Mouse (Mus musculus) right cerebral cortex, postnatal 4 days (tissue): ENCODE measurements around the gene Mecr.
"Not testable (repeated sequence)": the region's sequence is repeated elsewhere in the genome, so short reads cannot be mapped to it uniquely, and the experiment has no call there.

Experiments
- DNase-seq: peaks from one replicate; pipeline ENCODE4 v3.0.0-alpha.2; 2022

Mecr gene

DNA sequence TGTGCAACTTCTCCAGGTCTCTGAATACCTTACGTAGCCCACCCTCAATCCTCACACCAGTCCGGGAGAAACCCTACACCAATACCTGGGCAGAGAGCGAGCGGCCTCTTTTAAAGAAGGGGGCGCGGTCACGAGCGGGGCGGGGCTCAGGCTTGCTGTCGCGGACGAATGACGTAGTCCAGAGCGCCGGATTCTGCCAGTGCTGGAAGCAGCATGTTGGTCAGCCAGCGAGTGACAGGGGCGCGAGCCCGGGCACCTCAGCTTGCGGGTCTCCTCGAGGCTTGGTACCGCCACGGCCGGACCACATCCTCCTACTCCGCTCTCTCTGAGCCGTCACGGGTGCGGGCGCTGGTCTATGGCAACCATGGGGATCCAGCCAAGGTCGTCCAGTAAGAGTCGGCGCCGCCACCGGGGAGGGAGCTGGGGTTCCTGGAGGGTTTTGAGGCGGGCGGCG lies at the start of gene Mecr:
Mecr (plus strand) TSS at position 181 of the 454 bp plus-strand sequence.
- peak; percentile 96 for DNase-seq

DNA sequence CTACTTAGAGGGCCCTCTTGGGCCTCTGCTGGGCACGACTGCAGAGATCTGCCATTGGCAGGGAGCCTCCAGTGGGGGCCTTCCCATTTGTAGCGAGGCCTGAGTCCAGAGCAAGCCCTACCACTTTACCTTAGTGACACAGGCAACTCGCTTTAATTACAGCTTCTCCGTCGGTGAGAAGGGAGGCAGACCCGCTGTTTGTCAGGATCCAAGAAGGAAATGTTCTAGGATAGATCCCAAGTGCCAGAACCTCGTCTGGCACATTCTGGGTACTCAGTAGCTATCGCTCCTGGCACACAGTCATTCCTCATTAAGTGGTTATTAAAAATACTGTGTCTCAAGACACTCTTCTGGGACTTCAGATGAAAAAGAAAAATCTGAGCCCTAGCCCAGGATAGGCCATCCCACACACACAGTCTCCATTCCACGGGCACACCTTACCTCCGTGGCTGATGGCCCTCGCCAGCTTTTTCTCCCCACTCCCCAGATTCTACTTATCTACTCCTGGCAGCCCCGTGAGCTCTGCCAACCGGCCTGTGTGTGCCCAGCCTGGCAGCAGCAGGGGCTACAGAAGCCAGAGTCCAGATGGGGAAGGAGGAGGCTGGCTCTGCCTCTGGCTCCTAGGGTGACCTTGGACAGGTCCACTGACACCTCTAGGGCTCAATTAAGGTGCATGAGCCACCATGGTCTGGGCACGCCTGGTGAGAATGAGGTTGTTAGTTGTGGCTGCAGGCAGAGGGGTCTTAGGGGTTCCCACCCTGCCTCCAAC lies 46.8 kb upstream of the Mecr start:
- no peak for DNase-seq

DNA sequence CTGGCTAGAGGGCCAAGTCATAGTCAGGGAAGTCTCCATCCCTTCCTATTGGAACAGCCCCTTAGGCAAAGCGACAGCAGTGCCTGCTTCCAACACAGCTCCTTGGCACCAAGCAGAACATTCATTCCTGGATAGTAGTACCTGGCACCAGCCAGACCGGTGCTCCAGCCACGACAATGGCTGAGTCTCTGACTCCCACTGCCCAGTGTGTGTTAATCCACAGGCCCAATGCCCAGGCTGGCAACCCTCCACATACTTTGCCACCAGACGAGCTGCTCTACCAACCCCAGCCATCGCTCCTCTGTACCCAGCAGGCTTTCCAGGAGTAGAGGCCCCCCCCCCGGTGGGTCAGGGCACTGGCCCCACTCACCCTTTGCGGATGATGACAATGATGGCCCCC lies 45.8 kb upstream of the Mecr start:
- DNase-seq = peak; percentile 52

DNA sequence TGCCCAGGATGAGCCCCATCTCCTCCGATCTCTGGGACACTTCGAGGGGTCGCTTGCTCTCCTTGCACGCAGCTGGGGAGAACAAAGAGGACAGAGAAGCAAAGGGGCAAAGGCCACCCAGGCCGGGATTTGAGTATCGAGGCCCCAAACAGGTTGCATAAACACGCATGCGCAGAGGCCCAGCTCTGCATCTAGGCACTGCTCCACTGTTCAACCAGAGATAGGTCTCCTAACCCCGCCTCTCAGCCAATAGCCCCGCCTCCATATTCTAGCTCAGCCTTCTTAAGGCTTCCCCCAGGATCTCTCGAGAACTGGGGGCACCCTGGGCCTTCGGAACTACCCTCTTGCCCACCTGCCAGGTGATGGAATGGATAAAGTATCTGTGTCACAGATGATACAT lies 45.4 kb upstream of the Mecr start:
- DNase-seq = no peak

DNA sequence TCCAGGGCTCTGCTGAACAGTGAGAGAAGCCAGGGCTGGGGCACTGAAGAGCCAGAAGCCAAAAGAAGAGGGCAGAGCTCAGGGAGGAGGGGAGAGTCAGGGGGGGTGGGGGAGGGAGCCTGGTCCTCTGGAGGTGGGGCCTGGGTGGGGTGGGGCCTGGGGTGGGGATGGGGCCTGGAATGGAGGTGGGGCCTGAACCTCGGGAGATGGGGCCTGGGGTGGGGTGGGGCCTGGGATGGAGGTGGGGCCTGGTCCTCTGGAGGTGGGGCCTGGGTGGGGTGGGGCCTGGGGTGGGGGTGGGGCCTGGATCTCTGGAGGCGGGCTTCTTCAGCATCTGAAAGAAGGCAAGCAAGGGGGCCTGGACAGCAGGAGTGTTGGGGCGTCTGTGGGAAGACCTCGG lies 44.3 kb upstream of the Mecr start:
- no peak for DNase-seq

DNA sequence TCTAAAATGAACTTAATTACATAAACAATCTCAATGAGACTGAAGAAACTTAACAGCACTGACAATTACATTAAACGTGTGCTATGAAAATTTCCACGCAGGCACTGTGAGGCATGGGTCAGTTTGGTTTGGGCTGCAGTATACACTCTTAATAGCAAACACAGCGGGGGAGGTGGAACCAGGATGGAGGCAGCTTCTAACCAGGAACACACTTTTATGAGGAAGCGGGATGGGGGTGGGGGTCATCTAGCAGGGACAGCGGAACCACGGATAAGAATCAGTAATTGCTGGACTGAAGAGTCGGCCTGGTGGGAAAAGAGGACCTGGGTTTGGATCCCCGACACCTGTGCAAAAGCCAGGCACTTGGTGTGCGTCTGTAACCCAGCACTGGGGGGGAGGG lies 39.4 kb upstream of the Mecr start:
- DNase-seq = no peak

DNA sequence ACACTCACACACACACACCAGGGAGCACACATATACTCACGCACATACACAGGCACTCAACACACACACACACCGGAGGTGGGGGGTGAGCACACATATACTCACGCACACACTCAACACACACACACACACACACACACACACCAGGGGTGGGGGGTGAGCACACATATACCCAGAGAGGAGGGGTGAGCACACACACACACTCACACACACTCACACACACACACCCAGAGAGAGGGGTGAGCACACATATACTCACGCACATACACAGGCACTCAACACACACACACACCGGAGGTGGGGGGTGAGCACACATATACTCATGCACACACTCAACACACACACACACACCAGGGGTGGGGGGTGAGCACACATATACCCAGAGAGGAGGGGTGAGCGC lies 38.5 kb upstream of the Mecr start:
- DNase-seq = not testable (repeated sequence)

DNA sequence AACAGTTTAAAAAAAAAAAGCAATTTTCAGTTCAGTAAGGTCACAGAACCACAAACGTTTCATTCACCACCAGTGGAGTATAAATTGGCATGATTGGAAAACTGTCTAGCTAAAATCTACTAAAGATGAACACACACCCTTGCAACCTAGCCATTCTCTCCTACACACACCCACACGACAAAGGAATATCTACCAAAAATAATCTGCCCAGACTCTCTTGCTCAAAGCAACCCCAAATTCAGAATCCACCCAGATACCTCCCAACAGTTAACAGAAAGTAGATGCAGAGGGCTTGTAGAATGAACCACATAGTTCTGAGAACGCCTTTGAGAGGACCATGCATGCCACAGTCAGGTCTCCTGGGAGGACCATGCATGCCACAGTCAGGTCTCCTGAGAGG lies 38.0 kb upstream of the Mecr start:
- DNase-seq = no peak

DNA sequence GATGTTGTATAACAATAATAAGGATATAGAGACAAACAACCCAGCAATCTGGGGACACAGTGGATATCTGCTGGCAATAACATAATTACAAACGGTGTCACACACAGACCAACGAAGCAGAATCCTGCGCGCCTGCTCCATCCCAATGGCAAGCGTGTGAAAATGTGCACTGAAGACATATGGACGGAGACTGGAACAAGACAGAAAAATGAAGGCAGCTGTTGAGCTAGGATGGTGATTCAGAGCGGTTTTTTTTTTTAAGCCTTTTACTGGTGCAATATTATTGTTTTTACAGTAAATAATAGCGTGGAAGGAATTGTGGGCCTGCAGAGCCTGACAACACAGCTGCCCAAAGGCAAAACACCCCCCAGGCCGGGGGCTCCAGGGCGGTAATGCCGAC lies 30.8 kb upstream of the Mecr start:
- DNase-seq = no peak

DNA sequence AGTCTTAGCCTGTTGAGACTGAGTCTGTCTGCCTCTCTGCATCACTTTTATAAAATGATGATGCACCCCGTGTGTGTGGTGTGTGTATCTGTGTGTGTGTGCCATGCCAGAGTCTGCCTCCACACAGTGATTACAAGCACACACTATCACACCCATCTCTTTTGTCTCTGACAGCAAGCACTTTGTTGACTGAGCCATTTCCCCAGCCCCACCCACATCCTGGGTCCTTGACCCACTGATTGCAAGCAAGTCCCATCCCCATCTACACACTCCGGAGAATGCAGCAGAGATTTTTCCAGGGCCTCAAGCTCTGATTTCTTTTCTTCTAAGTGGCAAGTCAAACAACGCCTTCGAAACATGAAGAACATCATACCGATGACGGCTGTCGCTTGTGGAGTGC lies 29.5 kb upstream of the Mecr start:
- DNase-seq = no peak

DNA sequence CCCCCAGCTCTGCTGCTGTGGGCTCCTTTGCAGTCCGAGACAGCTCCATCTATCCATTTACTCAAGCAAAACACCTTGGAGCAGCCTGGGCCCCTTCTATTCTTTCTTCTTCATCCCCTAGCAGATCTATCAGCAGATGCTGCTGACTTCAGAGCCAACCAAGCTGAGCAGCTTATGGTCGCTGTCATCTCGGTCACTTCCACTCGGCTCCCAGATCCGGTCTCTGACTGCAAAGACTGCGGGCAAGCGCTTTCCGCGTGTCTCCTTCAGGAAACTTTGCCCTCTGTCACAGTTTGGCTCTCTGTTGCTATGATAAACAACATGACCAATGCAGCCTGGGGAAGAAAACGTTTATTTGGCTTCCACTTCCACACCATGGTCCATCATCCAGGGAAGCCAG lies 28.4 kb upstream of the Mecr start:
- DNase-seq = no peak

DNA sequence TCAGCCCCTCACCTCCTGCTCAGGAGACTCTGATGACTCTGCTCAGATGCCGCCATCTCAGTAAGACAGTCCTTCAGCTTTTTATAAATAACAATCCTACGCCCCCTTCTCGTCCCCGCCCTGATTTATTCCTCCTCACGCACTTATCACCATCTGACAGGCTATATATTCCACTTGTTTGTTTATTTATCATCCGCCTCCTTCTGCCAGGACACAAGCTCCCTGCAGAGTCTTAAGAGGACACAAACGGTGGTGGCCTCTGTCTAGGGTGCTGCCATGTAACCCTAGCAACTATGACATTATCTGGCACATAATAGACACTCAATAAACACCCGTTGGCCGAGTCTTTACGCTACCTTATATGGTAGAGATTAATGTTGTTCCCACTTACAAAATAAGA lies 27.5 kb upstream of the Mecr start:
- no peak for DNase-seq

DNA sequence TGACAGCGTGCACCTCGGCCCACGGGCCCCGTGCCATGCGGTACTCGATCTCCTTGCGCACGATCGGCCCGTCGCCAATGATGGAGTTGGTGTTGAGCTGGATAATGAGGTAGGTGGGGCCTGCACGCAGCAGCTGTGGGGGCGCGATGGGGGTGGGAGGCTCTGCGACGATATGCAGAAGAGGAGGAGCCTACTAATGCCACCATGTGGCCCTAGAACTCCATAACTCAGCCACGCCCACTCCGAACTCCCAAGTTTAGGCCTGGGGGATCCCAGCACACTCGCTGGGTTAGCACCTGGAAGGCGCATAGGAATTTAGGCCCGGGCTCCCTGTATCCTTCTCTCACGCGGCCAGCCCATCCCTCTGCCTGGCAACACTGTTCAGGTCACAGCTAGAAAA lies 24.3 kb upstream of the Mecr start:
- no peak for DNase-seq

DNA sequence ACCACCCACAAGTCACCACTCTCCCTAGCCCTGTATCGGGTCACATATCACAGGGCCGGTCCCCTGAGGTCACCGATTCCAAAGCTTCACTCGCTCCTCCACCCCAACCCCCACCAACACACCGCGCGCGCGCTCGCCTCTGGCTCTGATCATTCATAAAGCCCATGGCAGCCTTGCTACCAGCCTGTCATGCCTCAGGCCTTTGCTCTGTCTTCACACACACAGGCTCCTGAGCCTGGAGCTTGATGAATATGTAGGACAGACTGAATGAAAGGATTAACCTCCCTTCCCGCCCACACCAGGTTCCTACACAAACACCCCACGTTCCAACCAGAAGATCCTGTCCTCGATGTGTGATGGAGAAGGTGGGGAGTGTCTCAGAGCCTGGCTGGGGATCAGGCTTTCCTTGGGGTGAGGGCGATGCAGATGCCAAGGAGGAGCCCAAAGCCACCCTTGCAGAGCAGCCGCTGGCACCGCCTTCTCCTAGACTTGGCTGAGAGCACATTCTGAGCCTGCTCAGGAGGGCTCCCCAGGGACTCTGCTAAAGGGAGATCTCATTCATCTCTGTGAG lies 22.0 kb upstream of the Mecr start:
- no peak for DNase-seq

DNA sequence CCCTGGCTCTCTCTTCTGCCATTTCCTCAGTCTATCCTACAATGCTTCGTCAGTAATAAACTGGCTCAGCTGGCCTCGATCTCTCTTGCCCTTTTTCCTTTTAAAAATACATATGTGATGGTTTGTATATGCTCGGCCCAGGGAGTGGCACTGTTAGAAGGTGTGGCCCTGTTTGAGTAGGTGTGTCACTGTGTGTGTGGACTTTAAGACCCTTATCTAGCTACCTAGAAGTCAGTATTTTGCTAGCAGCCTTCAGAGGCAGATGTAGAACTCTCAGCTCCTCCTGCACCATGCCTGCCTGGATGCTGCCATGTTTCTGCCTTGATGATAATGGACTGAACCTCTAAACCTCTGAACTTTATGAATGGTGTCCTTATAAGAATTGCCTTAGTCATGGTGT lies 20.7 kb upstream of the Mecr start:
- no peak for DNase-seq

DNA sequence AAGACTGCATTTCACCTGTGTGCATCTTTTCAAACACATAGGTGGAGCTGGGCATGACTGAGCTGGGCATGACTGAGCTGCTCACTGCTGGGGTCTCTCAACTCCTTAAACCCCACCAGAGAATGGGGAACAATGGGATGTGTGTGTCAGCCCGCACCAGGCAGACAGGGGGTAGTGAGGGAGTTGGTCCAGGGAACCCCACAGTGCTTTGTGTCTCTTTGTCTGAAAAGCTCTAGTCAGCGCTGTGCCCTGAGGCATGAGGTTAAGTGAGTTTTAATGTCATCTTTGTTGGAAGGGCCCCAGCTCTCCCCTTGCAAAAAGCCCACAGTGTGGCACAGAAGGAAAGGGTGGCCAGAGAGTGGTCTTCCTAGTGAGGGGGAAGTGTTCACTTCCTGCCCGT lies 18.3 kb upstream of the Mecr start:
- DNase-seq = no peak

DNA sequence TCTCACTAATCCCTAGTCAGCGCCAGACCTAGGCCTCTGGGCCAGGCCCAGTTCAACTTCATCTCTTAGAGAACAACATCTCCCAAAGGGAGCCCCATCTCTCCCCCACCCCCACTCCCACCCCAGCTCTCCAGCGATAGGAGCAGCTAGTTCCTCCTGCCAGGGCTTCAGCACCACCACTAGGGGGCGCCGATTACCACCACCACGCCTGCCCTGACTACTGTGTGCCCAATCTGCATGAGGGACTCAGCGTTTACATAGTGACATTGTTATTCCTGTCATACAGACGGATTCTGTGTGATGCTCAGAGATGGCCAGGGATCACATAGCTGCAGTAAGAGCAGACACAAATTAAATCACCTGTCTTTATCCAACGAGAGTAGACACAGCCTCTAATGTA lies 17.4 kb upstream of the Mecr start:
- no peak for DNase-seq

DNA sequence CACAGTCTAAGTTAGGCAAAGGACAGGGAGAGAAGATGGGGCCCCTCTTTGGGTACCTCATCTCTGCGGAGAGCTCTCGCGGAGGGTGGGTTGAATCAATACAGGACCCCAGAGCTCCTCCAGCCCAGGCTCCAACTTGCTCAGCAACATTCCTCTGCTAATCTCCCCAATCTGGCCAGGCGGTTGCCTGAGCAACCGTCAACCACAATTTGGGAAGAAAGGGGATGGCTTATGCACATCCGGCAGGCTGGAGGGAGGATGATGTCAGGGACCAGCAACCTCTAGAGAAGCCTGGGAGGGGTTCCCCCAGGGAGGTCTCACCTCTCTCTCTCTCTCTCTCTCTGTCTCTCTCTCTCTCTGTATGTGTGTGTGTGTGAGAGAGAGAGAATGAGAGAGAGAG lies 16.4 kb upstream of the Mecr start:
- DNase-seq = no peak

DNA sequence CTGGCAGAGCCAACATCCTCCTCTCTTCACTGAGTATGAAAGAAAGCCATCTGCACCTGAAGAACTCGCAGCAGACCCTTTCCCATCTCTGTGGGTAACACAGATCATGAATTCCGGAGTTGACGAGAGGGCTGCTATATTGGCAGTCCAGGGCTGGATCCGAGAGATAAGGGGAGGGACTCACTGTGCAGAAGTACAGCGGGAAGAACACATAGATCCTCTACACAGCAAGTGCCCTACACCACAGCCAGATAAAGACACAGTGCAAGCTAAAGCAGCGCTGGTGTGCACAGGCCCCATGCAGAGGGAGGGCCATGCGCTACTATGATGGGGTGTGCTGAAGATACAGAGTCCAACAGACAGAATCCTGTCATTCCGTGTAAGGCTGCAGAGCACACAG lies 14.1 kb upstream of the Mecr start:
- no peak for DNase-seq

DNA sequence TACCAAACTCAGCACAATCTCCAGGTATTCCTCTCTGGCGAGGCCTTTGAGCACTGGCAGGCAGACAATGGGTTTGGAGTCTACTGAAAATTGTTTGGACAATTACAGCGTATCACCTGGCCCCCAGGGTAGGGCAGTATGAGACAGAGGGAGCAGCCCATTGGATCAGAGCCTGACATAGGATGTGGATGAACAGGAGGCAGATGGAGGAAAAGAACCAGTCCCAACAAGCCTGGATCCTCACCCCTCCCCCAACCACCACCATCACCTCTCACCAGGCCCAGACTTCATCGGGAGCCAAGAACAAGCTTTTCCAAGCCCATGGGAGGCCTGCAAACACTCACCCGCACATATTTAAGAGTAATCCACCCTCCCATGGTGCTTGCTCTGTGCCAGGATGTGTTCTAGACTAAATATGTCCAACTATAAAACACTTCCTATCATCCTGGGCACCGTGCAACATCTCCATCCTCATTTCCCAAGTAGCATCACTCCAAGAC lies 11.7 kb upstream of the Mecr start:
- no peak for DNase-seq

DNA sequence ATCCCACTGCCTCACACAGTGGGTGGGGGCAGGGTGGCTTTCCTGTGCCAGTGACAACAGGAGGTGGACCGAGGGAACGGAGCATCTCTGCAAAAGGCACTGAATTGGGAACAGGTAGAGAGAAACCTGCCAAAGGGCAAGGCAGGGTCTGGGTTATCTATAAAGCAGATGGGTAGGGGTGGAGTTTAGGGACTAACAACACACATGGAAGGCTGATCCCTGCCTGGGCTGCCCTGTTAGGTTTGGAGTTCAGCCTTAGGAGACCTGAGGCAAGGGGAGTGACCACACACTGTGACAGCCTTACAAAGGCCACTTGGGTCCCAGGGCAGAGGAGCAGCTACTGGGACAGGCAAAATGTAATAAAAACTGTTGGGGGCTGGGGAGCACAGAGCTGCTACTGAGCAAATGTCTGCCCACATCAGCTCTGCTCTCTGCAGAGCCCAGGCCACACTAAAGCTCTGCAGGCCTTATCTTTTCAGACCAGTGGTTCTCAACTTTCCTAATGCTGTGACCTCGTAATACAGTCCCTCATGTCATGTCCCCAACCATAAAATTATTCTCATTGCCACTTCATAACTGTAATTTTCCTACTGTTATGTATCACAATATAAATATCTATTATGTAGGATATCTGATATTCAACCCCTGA lies 10.4 kb upstream of the Mecr start:
- no peak for DNase-seq

DNA sequence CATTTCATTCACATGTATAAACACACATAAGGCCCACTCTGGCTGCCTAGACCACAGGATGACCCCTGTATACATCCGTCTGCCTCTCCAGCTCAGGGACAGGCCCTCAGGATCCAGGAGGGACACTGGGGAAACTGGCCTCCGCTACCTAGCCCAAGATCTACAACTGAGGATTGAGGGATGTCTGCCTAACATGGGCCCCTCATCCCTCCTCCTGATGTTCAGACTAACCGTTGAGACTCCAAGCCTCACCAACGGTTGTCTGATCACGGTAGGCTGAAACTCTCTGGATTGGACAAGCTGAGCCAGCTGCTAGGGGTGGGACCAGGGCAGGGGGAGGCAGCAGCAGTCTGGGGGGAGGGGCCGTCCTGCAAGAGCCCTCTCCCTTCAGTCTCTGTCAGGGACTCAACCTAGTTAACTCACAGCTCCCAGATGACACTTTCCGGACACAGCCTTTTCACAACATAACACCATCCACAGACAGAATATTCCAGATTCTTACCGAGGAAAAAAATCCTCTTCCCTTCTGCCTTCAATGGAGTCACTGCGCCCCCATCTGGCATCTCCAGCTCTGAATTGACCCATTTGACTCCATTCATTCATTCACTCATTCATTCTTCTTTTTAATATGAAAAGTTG lies 9.2 kb upstream of the Mecr start:
- peak; percentile 76 for DNase-seq

DNA sequence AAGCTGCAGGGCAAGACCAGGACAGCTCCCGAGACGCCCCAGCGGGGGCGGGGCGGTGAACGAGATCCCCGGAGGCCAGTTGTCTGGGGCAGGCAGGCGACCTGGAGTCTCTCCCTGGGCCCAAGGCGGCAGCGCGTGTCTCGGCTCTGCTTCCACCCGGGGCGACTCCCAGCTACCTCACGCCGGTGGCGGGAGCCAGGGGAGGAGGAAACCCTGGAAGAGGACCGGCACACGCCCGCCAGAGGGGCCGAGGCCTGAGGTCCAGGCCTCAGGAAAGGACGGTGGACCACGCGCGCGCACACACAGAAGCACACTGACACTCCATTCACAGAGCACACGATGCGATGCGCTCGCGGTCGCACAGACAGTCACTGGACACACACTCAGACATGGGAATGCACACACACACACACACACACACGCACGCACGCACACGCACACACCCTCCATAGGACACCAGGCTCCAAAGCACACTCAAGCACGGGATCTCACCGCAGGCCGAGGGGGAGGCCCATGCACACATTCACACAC lies 6.9 kb upstream of the Mecr start:
- DNase-seq = no peak
